ENCODE assay signal across 8 mouse cellular contexts in the genomic region with DNA sequence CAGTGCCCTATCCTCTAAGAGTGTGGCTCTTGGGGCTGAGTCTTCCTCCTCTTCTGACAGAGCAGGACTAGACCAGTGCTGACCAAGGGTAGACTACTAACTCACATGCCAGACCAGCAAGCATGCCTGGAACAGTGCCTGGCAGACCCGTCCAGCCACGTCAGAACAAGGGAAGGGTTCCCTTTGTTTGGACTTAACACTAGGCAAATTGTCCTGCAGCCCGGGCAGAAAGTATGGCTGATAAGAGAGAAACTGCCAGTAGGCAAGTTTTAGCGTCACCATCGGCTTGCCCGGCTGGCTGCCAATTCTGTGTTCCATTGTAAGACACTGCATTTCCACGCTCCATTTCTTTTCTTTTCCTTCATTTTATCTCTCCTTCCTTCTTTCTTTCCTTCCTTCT. TPM values are rescaled to one million over a fixed set of nuclear protein-coding genes. Genes with fewer than 3 reads are reported as not detected.
A peak's percentile ranks its signal among the peaks of the same experiment; 100 is the strongest.
DNase-seq lines count a peak whose midpoint lies in the region; ATAC-seq and TF ChIP-seq lines count a peak whose summit lies in the region.
"Had no signal": no experiment of that assay in that cellular context is flagged by ENCODE, and none has a peak within 500 bp of the region (broad histone marks: within the 10 kb centered on the region; RNA-seq: fewer than 3 reads in every experiment).

No protein-coding gene starts in this region.

- ATAC-seq in granulocyte monocyte progenitor cell, adult 5-6 weeks (replicated peaks; ENCODE audit: poor library complexity, severe bottlenecking), result no peak
- no peak for ATAC-seq in midbrain, embryonic 13.5 days

- TF ChIP-seq POLR2A in liver, adult 2 months (IDR thresholded peaks at IDR 0.05; ENCODE audit: extremely low read depth, insufficient read depth, low read length), result no peak

- peaks cover under 1% of the 10 kb centered on the region; the same call in 1 of the 2 replicates for H3K79me2 ChIP-seq in liver, adult 2 months (ENCODE audit: control insufficient read depth, insufficient read depth, low read length)

- no peaks in the 10 kb centered on the region for H3K27me3 ChIP-seq in liver, adult 2 months (ENCODE audit: control insufficient read depth, insufficient read depth, low read length)
- no peaks in the 10 kb centered on the region for H3K27me3 ChIP-seq in midbrain, embryonic 13.5 days

- H3K9ac ChIP-seq in liver, adult 2 months (ENCODE audit: low read depth, low read length), result no peak overlapping the region
- H3K9ac ChIP-seq in midbrain, embryonic 13.5 days (replicated peaks), result no peak overlapping the region

- no peak overlapping the region for H3K4me2 ChIP-seq in midbrain, embryonic 13.5 days (replicated peaks)

- peaks cover 7% of the 10 kb centered on the region for H3K4me1 ChIP-seq in liver, adult 2 months (ENCODE audit: control insufficient read depth, insufficient read depth, low read length)
- H3K4me1 ChIP-seq in midbrain, embryonic 13.5 days (replicated peaks), result peaks cover 10% of the 10 kb centered on the region

- DNase-seq in liver, adult 2 months (ENCODE audit: extremely low read depth, low read depth, low spot score), result peak; percentile 55
- no peak for DNase-seq in liver
- peak; percentile 69 to 77 for DNase-seq in heart, adult 9 months (ENCODE audit: low spot score in 2 of 2)
- DNase-seq in heart, postnatal 4 days, result peak; percentile 79
- peak; percentile 41 for DNase-seq in urinary bladder, adult 2 months (ENCODE audit: low spot score)
- DNase-seq: adrenal gland, adult 2 months had no signal

- H3K9me3 ChIP-seq in midbrain, embryonic 13.5 days, result no peaks in the 10 kb centered on the region

- no peak overlapping the region for H3K4me3 ChIP-seq in liver, adult 2 months (ENCODE audit: insufficient read depth, low read depth, low read length)
- H3K4me3 ChIP-seq in midbrain, embryonic 13.5 days (replicated peaks), result no peak overlapping the region

- H3K36me3 ChIP-seq in liver, adult 2 months (ENCODE audit: control insufficient read depth, insufficient read depth, low read length), result no peaks in the 10 kb centered on the region
- H3K36me3 ChIP-seq in midbrain, embryonic 13.5 days, result no peaks in the 10 kb centered on the region

- TF ChIP-seq CTCF in liver, adult 2 months (IDR thresholded peaks at IDR 0.05; ENCODE audit: low read depth, low read length), result no peak

- 53% methylated on average over 7 of the region's 7 CpGs for WGBS in liver, adult 2 months
- 84% methylated on average over 7 of the region's 7 CpGs for WGBS in midbrain, embryonic 13.5 days

- 0 out of 2 replicates have a peak overlapping the region, but pooled peaks have one; percentile 1 for H3K27ac ChIP-seq in liver, adult 2 months (replicated peaks; ENCODE audit: insufficient read depth, low read depth, low read length)
- no peak overlapping the region for H3K27ac ChIP-seq in midbrain, embryonic 13.5 days

RNA-seq across cellular contexts. Expression of a gene that starts 3.9 kb away (rescaled TPM):
- 20.7 and 28.8 TPM in 2 replicates for total RNA-seq in liver, adult 2 months (2014; rRNA removed)
- 24.9 and 29.9 TPM in 2 replicates for polyA plus RNA-seq in liver, adult 2 months (2012; rRNA removed)
- total RNA-seq in heart, postnatal 4 days (2021), result 100 to 1,000 TPM; 307 to 326 TPM
- 38.3 and 71.9 TPM in 2 replicates for polyA plus RNA-seq in urinary bladder, adult 2 months (2012; rRNA removed)
- 12.5 and 20.8 TPM in 2 replicates for total RNA-seq in granulocyte monocyte progenitor cell, adult 5-6 weeks (2014; fragmentation: Nextera tagmentation)
- total RNA-seq in granulocyte monocyte progenitor cell, adult 5-6 weeks (2017), result 3.3 and 4.6 TPM in 2 replicates
- polyA plus RNA-seq in midbrain, embryonic 13.5 days (2015; fragmentation: Nextera tagmentation; extraction: Ambion mirVana), result 50.5 and 57.8 TPM in 2 replicates

RNA-seq across cellular contexts. Expression of a gene that starts 22.5 kb away (rescaled TPM):
- 5.8 and 9.0 TPM in 2 replicates for total RNA-seq in liver, adult 2 months (2014; rRNA removed)
- polyA plus RNA-seq in liver, adult 2 months (2012; rRNA removed), result 15.9 and 21.2 TPM in 2 replicates
- total RNA-seq in heart, postnatal 4 days (2021), result 10 to 100 TPM; 19.3 to 21.2 TPM
- polyA plus RNA-seq in urinary bladder, adult 2 months (2012; rRNA removed), result 32.8 and 39.3 TPM in 2 replicates
- total RNA-seq in granulocyte monocyte progenitor cell, adult 5-6 weeks (2014; fragmentation: Nextera tagmentation), result 8.7 and 9.8 TPM in 2 replicates
- 5.2 and 10.7 TPM in 2 replicates for total RNA-seq in granulocyte monocyte progenitor cell, adult 5-6 weeks (2017)
- 118 TPM in 2 replicates for polyA plus RNA-seq in midbrain, embryonic 13.5 days (2015; fragmentation: Nextera tagmentation; extraction: Ambion mirVana)

RNA-seq across cellular contexts. Expression of a gene that starts 29.0 kb away (rescaled TPM):
- 65.5 and 66.6 TPM in 2 replicates for total RNA-seq in liver, adult 2 months (2014; rRNA removed)
- polyA plus RNA-seq in liver, adult 2 months (2012; rRNA removed), result 45.8 and 54.5 TPM in 2 replicates
- 1 to 10 TPM; 3.6 to 6.0 TPM for total RNA-seq in heart, postnatal 4 days (2021)
- 34.0 and 35.5 TPM in 2 replicates for polyA plus RNA-seq in urinary bladder, adult 2 months (2012; rRNA removed)
- total RNA-seq in granulocyte monocyte progenitor cell, adult 5-6 weeks (2014; fragmentation: Nextera tagmentation), result 0.19 and 0.70 TPM in 2 replicates
- total RNA-seq in granulocyte monocyte progenitor cell, adult 5-6 weeks (2017), result 1.8 TPM in 1 of 2 replicates, not detected in the other
- 33.6 and 35.5 TPM in 2 replicates for polyA plus RNA-seq in midbrain, embryonic 13.5 days (2015; fragmentation: Nextera tagmentation; extraction: Ambion mirVana)

RNA-seq across cellular contexts. Expression of a gene that starts 38.2 kb away (rescaled TPM):
- 123 TPM in 2 replicates for total RNA-seq in liver, adult 2 months (2014; rRNA removed)
- 64.7 and 82.8 TPM in 2 replicates for polyA plus RNA-seq in liver, adult 2 months (2012; rRNA removed)
- 100 to 1,000 TPM; 341 to 348 TPM for total RNA-seq in heart, postnatal 4 days (2021)
- polyA plus RNA-seq in urinary bladder, adult 2 months (2012; rRNA removed), result 304 and 339 TPM in 2 replicates
- 256 and 296 TPM in 2 replicates for total RNA-seq in granulocyte monocyte progenitor cell, adult 5-6 weeks (2014; fragmentation: Nextera tagmentation)
- total RNA-seq in granulocyte monocyte progenitor cell, adult 5-6 weeks (2017), result 242 and 247 TPM in 2 replicates
- 288 and 306 TPM in 2 replicates for polyA plus RNA-seq in midbrain, embryonic 13.5 days (2015; fragmentation: Nextera tagmentation; extraction: Ambion mirVana)

RNA-seq across cellular contexts. Expression of a gene that starts 38.3 kb away (rescaled TPM):
- 17.7 and 17.9 TPM in 2 replicates for total RNA-seq in liver, adult 2 months (2014; rRNA removed)
- polyA plus RNA-seq in liver, adult 2 months (2012; rRNA removed), result 35.2 and 41.2 TPM in 2 replicates
- total RNA-seq in heart, postnatal 4 days (2021), result 10 to 100 TPM; 15.9 to 19.1 TPM
- 80.0 and 107 TPM in 2 replicates for polyA plus RNA-seq in urinary bladder, adult 2 months (2012; rRNA removed)
- 13.7 and 16.6 TPM in 2 replicates for total RNA-seq in granulocyte monocyte progenitor cell, adult 5-6 weeks (2014; fragmentation: Nextera tagmentation)
- total RNA-seq in granulocyte monocyte progenitor cell, adult 5-6 weeks (2017), result 4.1 and 6.7 TPM in 2 replicates
- 52.6 and 57.5 TPM in 2 replicates for polyA plus RNA-seq in midbrain, embryonic 13.5 days (2015; fragmentation: Nextera tagmentation; extraction: Ambion mirVana)

Comparison
In these comparisons a context has a peak if more than half of its experiments do, and no peak if none do; other contexts are left out.
1. RNA of a gene that starts 3.9 kb away (total RNA-seq): 307 to 326 TPM in heart, postnatal 4 days; 20.7 to 28.8 TPM in liver, adult 2 months and 3.3 to 20.8 TPM in granulocyte monocyte progenitor cell, adult 5-6 weeks; every median in the first group is over 10 times any median in the second.